Mouse (Mus musculus): ENCODE measurements around the gene Srd5a2. TPM values are rescaled to one million over a fixed set of nuclear protein-coding genes. Genes with fewer than 3 reads are reported as not detected.
"Not testable (repeated sequence)": the region's sequence is repeated elsewhere in the genome, so short reads cannot be mapped to it uniquely, and the experiment has no call there.

Srd5a2 gene
- not detected in 2 replicates for polyA plus RNA-seq (2015; fragmentation: Nextera tagmentation; extraction: Ambion mirVana)

DNA sequence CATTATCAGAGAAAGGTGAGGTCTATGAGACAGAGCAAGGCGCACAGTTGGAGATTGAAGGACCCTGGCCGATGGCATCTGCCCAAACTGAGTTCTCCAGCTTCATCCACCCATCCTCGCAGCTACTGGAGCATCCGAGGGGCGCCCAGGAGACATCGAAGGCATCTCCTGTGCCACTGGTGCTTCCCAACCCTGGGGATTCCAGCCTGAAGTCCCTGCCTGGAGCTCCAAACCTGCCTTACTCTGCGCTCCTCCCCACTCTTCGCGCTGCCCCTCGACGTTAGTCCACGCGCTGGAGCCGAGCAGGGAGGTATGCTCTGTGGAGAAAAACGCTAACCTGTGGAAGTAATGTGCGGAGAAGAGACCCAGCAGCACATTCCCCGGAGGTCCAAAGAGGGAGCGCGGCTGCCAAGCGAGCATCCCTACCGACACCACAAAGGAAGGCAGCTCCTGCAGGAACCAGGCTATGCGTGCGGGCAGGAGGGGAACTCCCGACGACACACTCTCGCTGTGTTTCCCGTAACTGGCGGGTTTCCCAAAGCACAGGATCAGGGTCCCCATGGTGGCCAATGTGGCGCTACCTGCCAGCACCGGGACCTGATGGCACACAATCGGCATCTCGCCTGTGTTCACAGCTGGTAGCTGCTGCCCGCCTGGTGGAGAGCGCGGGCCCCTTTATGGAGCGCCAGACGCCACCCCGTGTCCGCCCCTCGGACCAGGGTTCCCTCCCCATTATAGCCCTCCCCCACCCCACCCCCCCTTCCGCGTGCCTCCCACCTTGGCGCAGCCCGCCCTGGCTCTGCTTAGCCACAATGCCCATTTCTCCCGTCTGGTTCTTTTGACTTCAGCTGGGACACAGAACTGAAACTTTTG is at the start of gene Srd5a2:
TSS of gene Srd5a2 (minus strand) at position 707 of the 873 bp plus-strand sequence.
- Histone ChIP-seq H3K27me3 (ENCODE audit: control insufficient read depth, insufficient read depth, low read depth, low read length) (peaks cover 33% of the 10 kb centered on the region), H3K36me3 (ENCODE audit: control insufficient read depth, insufficient read depth, low read length) (no peaks in the 10 kb centered on the region), H3K4me1 (replicated peaks; ENCODE audit: control insufficient read depth, insufficient read depth, low read length) (no peaks in the 10 kb centered on the region), H3K27ac (ENCODE audit: low read length) (no peak within 1 kb of the TSS), H3K9me3 (ENCODE audit: control insufficient read depth, low read length) (no peaks in the 10 kb centered on the region), H3K4me3 (ENCODE audit: low read length) (peak within 1 kb of the TSS; percentile 20), H3K4me2 (ENCODE audit: low read depth, low read length) (peak within 1 kb of the TSS; percentile 4), H3K9ac (ENCODE audit: low read length) (no peak within 1 kb of the TSS)
- no peak for ATAC-seq (ENCODE audit: low read depth)
- WGBS: 2% methylated on average over 39 of the region's 45 CpGs

DNA sequence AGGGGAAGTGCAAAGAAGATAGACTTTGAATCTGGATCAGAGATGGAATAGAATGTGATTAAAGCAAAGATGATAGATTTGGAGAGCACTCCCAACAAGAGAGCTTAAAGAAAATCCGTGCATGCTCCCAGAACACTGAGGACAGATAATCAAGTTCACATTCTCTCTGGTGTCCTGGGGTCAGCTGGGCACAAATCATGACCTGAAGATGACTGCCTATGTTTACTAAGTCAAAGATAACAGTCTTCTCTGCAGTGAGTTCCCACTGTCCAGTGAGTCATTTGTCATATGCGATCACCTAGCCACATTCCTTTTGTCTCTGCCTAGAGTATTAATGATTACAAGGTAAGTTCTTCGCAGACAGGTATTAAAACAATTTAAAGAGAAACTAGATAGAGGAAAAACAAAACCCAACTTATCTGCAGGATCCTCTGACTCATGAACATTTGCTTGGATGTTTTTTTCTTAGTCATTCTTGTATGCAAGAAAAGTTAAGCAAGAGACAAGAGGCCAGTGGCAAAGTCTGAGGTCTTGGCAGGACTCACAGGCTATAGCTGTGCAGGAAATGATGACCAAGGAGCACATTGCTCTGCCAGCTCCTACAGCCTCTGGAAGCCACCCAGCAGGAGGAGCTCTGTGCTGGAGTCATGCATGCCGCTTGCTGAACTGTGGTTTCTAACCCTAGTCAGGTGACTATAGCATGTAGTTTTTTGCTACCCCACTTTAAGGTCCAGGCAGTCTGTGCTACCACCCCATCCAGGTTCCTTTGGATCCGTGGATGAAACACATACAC is 41.4 kb upstream of the Srd5a2 start:
- Histone ChIP-seq H3K9me3 (ENCODE audit: control insufficient read depth, low read length) (no peaks in the 10 kb centered on the region), H3K4me1 (replicated peaks; ENCODE audit: control insufficient read depth, insufficient read depth, low read length) (no peaks in the 10 kb centered on the region), H3K27me3 (ENCODE audit: control insufficient read depth, insufficient read depth, low read depth, low read length) (no peaks in the 10 kb centered on the region), H3K4me2 (ENCODE audit: low read depth, low read length) (no peak overlapping the region), H3K27ac (ENCODE audit: low read length) (no peak overlapping the region), H3K4me3 (ENCODE audit: low read length) (no peak overlapping the region), H3K9ac (ENCODE audit: low read length) (no peak overlapping the region), H3K36me3 (ENCODE audit: control insufficient read depth, insufficient read depth, low read length) (no peaks in the 10 kb centered on the region)
- 57% methylated on average over 5 of the region's 5 CpGs for WGBS
- no peak for ATAC-seq (ENCODE audit: low read depth)

DNA sequence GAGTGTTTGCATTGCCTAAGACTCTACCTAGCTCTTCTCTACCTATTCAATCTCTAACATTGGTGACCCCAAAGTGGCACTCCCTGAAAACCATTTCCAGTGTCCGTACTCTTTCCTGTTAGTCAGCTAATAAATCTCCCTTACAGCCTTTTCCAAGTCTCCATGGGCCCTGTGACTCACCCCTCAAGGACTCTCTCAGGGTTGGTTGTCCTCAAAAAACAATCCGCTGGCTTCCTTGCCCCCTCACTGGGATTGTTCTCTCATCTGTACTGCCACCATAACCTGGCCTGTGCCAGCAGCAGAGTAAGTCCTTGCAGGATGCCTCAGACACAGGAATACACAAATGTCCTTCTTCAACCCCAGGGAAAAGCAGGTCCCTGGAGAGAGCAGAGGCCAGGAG is 40.3 kb upstream of the Srd5a2 start:
- H3K4me1 ChIP-seq (replicated peaks; ENCODE audit: control insufficient read depth, insufficient read depth, low read length): no peaks in the 10 kb centered on the region
- no peak overlapping the region for H3K4me2 ChIP-seq (ENCODE audit: low read depth, low read length)
- no peaks in the 10 kb centered on the region for H3K9me3 ChIP-seq (ENCODE audit: control insufficient read depth, low read length)
- H3K27ac ChIP-seq (ENCODE audit: low read length): no peak overlapping the region
- ATAC-seq (ENCODE audit: low read depth): no peak
- no peaks in the 10 kb centered on the region for H3K27me3 ChIP-seq (ENCODE audit: control insufficient read depth, insufficient read depth, low read depth, low read length)
- H3K36me3 ChIP-seq (ENCODE audit: control insufficient read depth, insufficient read depth, low read length): no peaks in the 10 kb centered on the region
- H3K4me3 ChIP-seq (ENCODE audit: low read length): no peak overlapping the region
- 55% methylated on average over 2 of the region's 2 CpGs for WGBS
- no peak overlapping the region for H3K9ac ChIP-seq (ENCODE audit: low read length)

DNA sequence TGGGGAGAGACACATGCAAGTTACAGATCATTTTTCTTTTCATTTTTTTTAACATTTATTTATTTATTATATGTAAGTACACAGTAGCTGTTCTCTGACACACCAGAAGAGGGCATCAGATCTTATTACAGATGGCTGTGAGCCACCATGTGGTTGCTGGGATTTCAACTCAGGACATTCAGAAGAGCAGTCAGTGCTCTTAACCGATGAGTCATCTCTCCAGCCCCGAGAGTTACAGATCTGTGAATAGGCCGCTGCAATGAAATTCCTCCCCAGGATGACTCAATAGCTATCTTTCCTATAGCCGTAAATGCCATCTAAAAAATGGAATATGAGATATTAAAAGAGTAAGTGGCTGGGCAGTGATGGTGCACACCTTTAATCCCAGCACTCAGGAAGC is 35.7 kb upstream of the Srd5a2 start:
- 78% methylated on average over 4 of the region's 4 CpGs for WGBS
- H3K4me3 ChIP-seq (ENCODE audit: low read length): no peak overlapping the region
- H3K36me3 ChIP-seq (ENCODE audit: control insufficient read depth, insufficient read depth, low read length): no peaks in the 10 kb centered on the region
- no peaks in the 10 kb centered on the region for H3K4me1 ChIP-seq (replicated peaks; ENCODE audit: control insufficient read depth, insufficient read depth, low read length)
- no peaks in the 10 kb centered on the region for H3K27me3 ChIP-seq (ENCODE audit: control insufficient read depth, insufficient read depth, low read depth, low read length)
- ATAC-seq (ENCODE audit: low read depth): no peak
- H3K9ac ChIP-seq (ENCODE audit: low read length): no peak overlapping the region
- H3K27ac ChIP-seq (ENCODE audit: low read length): no peak overlapping the region
- H3K4me2 ChIP-seq (ENCODE audit: low read depth, low read length): no peak overlapping the region
- H3K9me3 ChIP-seq (ENCODE audit: control insufficient read depth, low read length): no peaks in the 10 kb centered on the region

DNA sequence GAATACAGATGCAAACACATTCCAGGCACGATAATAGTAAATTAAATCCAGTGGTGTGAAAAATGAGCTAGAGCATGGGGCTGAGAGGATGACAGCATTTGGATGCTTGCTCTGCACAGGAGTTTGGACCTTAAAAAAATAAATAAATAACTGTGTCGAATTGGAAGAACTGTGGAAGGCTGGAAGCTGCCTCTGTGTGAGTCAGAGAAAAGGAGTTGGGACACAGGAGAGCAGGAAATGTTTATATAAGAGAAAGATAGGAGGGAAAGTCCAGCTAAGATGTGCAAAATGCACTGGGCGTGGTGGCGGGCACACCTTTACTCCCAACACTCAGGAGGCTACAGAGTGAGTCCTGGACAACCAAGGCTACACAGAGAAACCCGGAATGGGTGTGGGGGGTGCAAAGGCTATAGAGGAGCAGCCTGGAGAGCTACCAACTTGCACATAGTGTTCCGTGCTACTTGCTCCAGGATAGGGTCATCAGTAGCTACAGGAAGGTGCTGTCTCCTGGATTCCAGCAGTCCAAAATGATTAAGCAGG is 32.4 kb upstream of the Srd5a2 start:
- Histone ChIP-seq H3K36me3 (ENCODE audit: control insufficient read depth, insufficient read depth, low read length) (no peaks in the 10 kb centered on the region), H3K27me3 (ENCODE audit: control insufficient read depth, insufficient read depth, low read depth, low read length) (no peaks in the 10 kb centered on the region), H3K4me1 (replicated peaks; ENCODE audit: control insufficient read depth, insufficient read depth, low read length) (no peaks in the 10 kb centered on the region), H3K9ac (ENCODE audit: low read length) (no peak overlapping the region), H3K4me3 (ENCODE audit: low read length) (no peak overlapping the region), H3K4me2 (ENCODE audit: low read depth, low read length) (no peak overlapping the region), H3K9me3 (ENCODE audit: control insufficient read depth, low read length) (no peaks in the 10 kb centered on the region), H3K27ac (ENCODE audit: low read length) (no peak overlapping the region)
- ATAC-seq (ENCODE audit: low read depth): no peak
- 61% methylated on average over 6 of the region's 6 CpGs for whole genome bisulfite sequencing

DNA sequence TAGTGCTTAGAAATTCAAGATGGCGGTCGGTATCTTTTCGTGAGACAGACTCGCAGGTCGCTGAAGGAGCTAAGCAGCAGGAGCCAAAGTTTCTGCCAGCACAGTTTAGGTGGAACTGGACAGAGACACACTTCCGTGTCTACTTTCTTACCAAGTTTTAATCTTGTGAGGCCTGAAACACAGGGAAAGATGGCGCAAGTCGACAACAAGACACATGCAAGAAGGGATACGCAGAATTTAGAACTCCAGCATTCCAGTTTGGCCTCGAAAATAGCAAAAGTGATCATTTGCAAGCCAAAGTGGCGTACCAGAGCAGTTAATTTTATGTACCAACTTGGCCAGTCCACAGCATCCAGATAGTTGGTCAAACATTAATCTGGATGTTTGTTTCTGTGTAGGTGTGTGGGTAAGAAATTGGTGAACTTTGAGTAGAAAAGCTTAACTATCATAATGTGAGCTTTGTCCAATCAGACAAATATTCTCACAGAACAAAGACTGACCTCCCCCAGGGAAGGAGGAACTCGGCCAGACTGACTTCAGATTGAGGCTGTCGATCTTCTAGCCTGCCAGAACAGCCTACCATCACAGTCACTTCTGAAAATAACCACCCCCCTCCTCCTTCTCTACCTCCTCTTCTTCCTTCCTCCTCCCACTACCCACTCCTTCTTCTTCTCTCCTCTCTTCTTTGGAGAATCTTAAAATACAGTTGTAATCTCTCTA is 31.2 kb upstream of the Srd5a2 start:
- H3K4me3 ChIP-seq (ENCODE audit: low read length): no peak overlapping the region
- no peak for ATAC-seq (ENCODE audit: low read depth)
- H3K9ac ChIP-seq (ENCODE audit: low read length): no peak overlapping the region
- H3K27ac ChIP-seq (ENCODE audit: low read length): no peak overlapping the region
- 83% methylated on average over 13 of the region's 13 CpGs for WGBS
- H3K4me1 ChIP-seq (replicated peaks; ENCODE audit: control insufficient read depth, insufficient read depth, low read length): no peaks in the 10 kb centered on the region
- no peaks in the 10 kb centered on the region for H3K9me3 ChIP-seq (ENCODE audit: control insufficient read depth, low read length)
- no peaks in the 10 kb centered on the region for H3K36me3 ChIP-seq (ENCODE audit: control insufficient read depth, insufficient read depth, low read length)
- no peak overlapping the region for H3K4me2 ChIP-seq (ENCODE audit: low read depth, low read length)
- no peaks in the 10 kb centered on the region for H3K27me3 ChIP-seq (ENCODE audit: control insufficient read depth, insufficient read depth, low read depth, low read length)

DNA sequence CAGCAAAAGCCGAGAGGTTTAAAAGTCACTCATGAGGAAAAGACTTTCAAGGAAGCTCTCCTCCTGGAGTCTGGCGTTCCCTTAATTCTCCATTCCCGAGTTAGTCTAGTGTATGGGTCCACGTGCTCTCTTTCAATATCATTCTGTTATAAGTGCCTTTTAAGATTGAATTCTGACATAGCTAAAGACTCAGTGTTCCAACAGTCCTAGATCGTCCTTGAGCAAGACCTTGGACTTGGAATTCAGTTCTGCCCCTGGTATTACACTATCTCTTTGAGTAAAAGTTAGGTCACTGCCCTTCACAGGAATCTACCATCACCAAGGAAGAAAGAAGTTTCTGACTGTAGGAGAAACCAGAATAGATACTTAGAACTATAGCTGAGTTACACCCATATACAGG is 25.4 kb upstream of the Srd5a2 start:
- H3K27me3 ChIP-seq (ENCODE audit: control insufficient read depth, insufficient read depth, low read depth, low read length); H3K4me3 ChIP-seq (ENCODE audit: low read length); H3K9ac ChIP-seq (ENCODE audit: low read length); H3K4me2 ChIP-seq (ENCODE audit: low read depth, low read length); H3K9me3 ChIP-seq (ENCODE audit: control insufficient read depth, low read length); ATAC-seq (ENCODE audit: low read depth); H3K27ac ChIP-seq (ENCODE audit: low read length); H3K36me3 ChIP-seq (ENCODE audit: control insufficient read depth, insufficient read depth, low read length); H3K4me1 ChIP-seq (replicated peaks; ENCODE audit: control insufficient read depth, insufficient read depth, low read length): not testable (repeated sequence)
- 81% methylated on average over 5 of the region's 5 CpGs for WGBS

DNA sequence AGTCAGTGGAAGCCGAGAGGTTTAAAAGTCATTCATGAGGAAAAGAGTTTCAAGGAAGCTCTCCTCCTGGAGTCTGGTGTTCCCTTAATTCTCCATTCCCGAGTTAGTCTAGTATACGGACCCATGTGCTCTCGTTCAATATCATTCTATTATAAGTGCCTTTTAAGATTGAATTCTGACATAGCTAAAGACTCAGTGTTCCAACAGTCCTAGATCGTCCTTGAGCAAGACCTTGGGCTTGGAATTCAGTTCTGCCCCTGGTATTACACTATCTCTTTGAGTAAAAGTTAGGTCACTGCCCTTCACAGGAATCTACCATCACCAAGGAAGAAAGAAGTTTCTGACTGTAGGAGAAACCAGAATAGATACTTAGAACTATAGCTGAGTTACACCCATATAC is 15.0 kb upstream of the Srd5a2 start:
- not testable (repeated sequence) for H3K9me3 ChIP-seq (ENCODE audit: control insufficient read depth, low read length); H3K4me2 ChIP-seq (ENCODE audit: low read depth, low read length); H3K9ac ChIP-seq (ENCODE audit: low read length); H3K27ac ChIP-seq (ENCODE audit: low read length); ATAC-seq (ENCODE audit: low read depth); H3K4me3 ChIP-seq (ENCODE audit: low read length); H3K36me3 ChIP-seq (ENCODE audit: control insufficient read depth, insufficient read depth, low read length); H3K4me1 ChIP-seq (replicated peaks; ENCODE audit: control insufficient read depth, insufficient read depth, low read length); H3K27me3 ChIP-seq (ENCODE audit: control insufficient read depth, insufficient read depth, low read depth, low read length)
- 87% methylated on average over 5 of the region's 5 CpGs for WGBS

Measured in lung, embryonic 16.5 days (tissue).